Mouse (Mus musculus): ENCODE results near the gene Dnah9. TPM values are rescaled to one million over a fixed set of nuclear protein-coding genes. Genes with fewer than 3 reads are reported as not detected.

Dnah9 gene
- total and polyA plus RNA-seq, 3 experiments = 0.01 TPM; not detected in 2

DNA sequence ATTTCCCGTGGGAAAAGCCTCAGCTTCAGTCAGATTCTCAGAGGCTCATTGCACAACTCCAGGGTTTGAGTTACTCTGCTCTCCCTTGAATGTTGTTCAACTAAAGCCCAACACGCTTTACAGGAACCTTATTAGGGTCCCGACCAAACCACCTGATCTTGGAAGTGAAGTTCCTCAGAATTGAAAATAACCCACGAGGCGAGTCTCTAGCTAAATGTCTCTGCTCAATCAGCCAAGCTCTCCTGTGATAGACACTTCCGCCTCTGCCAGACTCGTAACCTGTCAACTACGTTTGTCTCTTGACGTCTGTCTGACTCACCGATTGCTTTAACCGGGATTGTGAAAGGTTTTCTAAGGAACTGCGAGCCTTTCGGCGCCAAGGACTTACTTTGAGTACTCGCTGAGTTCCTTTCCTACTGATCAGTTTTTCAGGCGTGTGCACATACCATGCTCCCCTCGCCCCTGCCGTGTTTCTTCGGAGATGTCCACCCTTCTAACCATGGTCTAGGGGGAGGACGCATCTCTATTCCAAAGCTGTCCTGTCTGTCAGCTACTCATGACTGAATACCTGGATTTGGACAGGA lies 361.9 kb downstream of the Dnah9 start (continued):
- no peak for TF ChIP-seq CHD1 (IDR thresholded peaks at IDR 0.05; ENCODE audit: low read depth, low read length)
- no peak for TF ChIP-seq BHLHE40 (IDR thresholded peaks at IDR 0.05; ENCODE audit: borderline replicate concordance, low read depth, low read length)
- TF ChIP-seq E2F4 (IDR thresholded peaks at IDR 0.05; ENCODE audit: borderline replicate concordance, low read depth, low read length) = 0 out of 2 replicates have a peak, but pooled peaks have one; percentile 45
- no peak for TF ChIP-seq MYB (IDR thresholded peaks at IDR 0.05; ENCODE audit: low read depth, low read length)
- no peak for TF ChIP-seq KAT2A (conservative IDR thresholded peaks at IDR 0.05; ENCODE audit: low read depth, low read length)
- TF ChIP-seq MYC (IDR thresholded peaks at IDR 0.05; ENCODE audit: low read depth, low read length) = peak; percentile 78; the same call in 1 of the 2 replicates
- TF ChIP-seq ZC3H11A (IDR thresholded peaks at IDR 0.05; ENCODE audit: low read depth, low read length) = no peak

DNA sequence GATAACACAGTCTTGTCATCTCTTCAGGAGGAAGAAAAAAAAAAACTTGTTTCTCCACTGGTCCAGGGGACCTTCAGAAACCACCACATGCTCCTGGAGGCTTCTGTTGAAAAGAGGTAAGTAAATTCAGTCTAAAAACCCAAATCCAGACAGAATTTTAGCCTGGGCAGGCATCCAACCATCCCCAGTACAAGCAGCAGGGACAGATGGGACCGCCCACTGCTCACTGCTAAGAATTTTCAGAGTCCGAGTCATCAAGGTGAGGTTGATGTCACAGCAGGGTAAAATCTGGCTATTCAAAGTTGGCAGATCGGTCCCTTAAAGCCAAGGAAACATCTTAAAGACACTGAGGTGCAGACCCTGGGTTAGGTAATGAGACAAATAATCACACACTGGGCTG lies 366.5 kb downstream of the Dnah9 start:
- H3K27me3 ChIP-seq (ENCODE audit: control insufficient read depth in 1 of 2, insufficient read depth in 2 of 2, low read length in 2 of 2) = no peaks in the 10 kb centered on the region
- no peak for DNase-seq (ENCODE audit: low read depth, low spot score)
- H3K79me2 ChIP-seq (ENCODE audit: control insufficient read depth, insufficient read depth, low read length, poor library complexity) = no peaks in the 10 kb centered on the region
- no peak overlapping the region for H3K27ac ChIP-seq (ENCODE audit: control insufficient read depth, low read depth, low read length)
- no peak overlapping the region for H3K4me3 ChIP-seq (ENCODE audit: control insufficient read depth in 1 of 2, insufficient read depth in 1 of 2, low read depth in 2 of 2, low read length in 2 of 2)
- no peak for TF ChIP-seq RCOR1 (IDR thresholded peaks at IDR 0.05; ENCODE audit: low read depth, low read length)
- no peak for TF ChIP-seq BHLHE40 (IDR thresholded peaks at IDR 0.05; ENCODE audit: borderline replicate concordance, low read depth, low read length)
- TF ChIP-seq POLR2AphosphoS2 (IDR thresholded peaks at IDR 0.05; ENCODE audit: low read length) = no peak
- TF ChIP-seq ETS1 (IDR thresholded peaks at IDR 0.05; ENCODE audit: low read depth, low read length) = no peak
- TF ChIP-seq MAFK (IDR thresholded peaks at IDR 0.05; ENCODE audit: borderline replicate concordance, low read depth, low read length) = no peak
- TF ChIP-seq EP300 (IDR thresholded peaks at IDR 0.05; ENCODE audit: low read depth in 1 of 2, low read length in 2 of 2) = no peak
- TF ChIP-seq POLR2AphosphoS5 (IDR thresholded peaks at IDR 0.05; ENCODE audit: borderline replicate concordance, low read depth, low read length) = no peak
- no peak for TF ChIP-seq RAD21 (IDR thresholded peaks at IDR 0.05; ENCODE audit: low read depth, low read length)
- TF ChIP-seq NELFE (IDR thresholded peaks at IDR 0.05; ENCODE audit: low read depth, low read length) = no peak
- no peak for TF ChIP-seq KAT2A (conservative IDR thresholded peaks at IDR 0.05; ENCODE audit: low read depth, low read length)
- TF ChIP-seq MAZ (IDR thresholded peaks at IDR 0.05; ENCODE audit: low read depth, low read length) = no peak
- TF ChIP-seq POLR2A (IDR thresholded peaks at IDR 0.05; ENCODE audit: control insufficient read depth in 1 of 2, insufficient read depth in 1 of 2, low read depth in 1 of 2, low read length in 2 of 2, poor library complexity in 1 of 2) = no peak
- TF ChIP-seq USF1 (IDR thresholded peaks at IDR 0.05; ENCODE audit: low read depth, low read length) = no peak
- TF ChIP-seq ZNF384 (IDR thresholded peaks at IDR 0.05; ENCODE audit: low read depth, low read length) = no peak
- TF ChIP-seq MXI1 (IDR thresholded peaks at IDR 0.05; ENCODE audit: low read depth, low read length) = no peak
- H3K36me3 ChIP-seq (ENCODE audit: control insufficient read depth in 1 of 2, insufficient read depth in 2 of 2, low read length in 2 of 2) = peaks cover 0 to 2% of the 10 kb centered on the region in 2 experiments; a peak in 1 of 4 replicates
- 0 out of 4 replicates have a peak, but pooled peaks cover 0 to 2% of the 10 kb centered on the region in 2 experiments for H3K4me1 ChIP-seq (ENCODE audit: control insufficient read depth in 1 of 2, insufficient read depth in 2 of 2, low read length in 2 of 2)
- H3K9me3 ChIP-seq (replicated peaks; ENCODE audit: insufficient read depth, low read length) = no peaks in the 10 kb centered on the region
- H3K9ac ChIP-seq (ENCODE audit: control insufficient read depth, low read depth, low read length, poor library complexity, severe bottlenecking) = no peak overlapping the region
